Mouse (Mus musculus): ENCODE measurements around the gene Sept9.

Sept9 gene

GRCm38 (mm10) chr11:117344339-117345021, 145.0 kb downstream of the Sept9 start:
- 55% methylated on average over 11 of the region's 11 CpGs for WGBS

GRCm38 (mm10) chr11:117345022-117345765, 145.7 kb downstream of the Sept9 start:
- WGBS = 43% methylated on average over 12 of the region's 12 CpGs

GRCm38 (mm10) chr11:117347256-117347655, 147.8 kb downstream of the Sept9 start:
- 81% methylated on average over 4 of the region's 4 CpGs for WGBS

- WGBS = 57% methylated on average over 10 of the region's 10 CpGs
Observed at GRCm38 (mm10) chr11:117348429-117349103, 149.1 kb downstream of the Sept9 start.

GRCm38 (mm10) chr11:117349429-117350363, 150.2 kb downstream of the Sept9 start:
- WGBS = 70% methylated on average over 20 of the region's 20 CpGs

DNA sequence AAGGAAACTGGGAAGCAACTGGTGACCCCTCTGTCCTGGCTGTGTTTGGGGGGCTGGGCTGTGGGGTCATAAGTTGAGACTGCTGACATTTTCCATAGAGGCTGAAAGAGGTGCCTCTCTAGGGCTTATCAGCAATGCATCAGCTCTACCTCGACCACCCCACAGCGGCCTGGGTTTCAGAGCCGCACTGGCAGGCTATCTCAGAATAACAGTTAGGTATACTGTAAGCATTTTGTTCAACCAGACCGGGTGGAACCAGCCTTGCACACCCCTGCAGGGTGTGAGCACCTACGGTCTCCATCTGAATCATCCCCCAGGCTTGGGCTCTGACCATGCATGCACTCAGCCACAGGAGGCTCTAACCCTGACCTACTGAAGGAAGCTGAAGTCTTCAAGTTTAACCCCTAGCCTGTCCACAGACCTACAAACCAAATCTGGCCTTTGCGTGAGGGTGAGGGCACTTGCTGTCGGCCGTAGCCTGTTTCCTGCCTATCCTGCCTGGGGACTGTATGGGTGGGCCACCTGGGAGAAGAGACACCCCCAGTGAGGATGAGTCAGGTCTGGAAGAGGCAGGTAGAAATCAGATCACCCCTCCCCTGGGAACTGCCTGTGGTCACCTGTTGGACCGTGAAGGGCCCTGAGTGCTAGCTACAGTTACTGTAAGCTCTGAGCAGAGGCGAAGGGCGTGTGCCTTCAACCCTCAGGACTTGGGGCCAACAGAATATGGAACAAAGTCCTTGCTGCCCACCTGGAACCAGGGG, 151.2 kb downstream of the Sept9 start:
- 92% methylated on average over 11 of the region's 11 CpGs for WGBS

DNA sequence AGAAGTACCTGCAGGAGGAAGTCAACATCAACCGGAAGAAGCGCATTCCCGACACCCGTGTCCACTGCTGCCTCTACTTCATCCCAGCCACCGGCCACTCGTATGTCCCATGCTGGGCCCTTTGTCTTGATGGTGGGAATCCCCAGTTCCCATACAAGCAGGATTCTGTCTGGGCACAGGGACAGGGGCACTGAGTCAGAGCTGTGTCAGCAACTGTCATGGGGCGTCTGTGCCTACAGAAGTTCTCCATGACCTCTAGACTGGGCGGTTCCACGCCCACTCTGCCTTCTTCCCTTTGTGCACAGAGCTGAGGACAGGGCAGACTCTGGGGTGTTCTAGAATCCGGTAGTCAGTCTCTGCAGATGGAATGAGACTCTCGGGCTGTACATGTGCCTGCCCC, 153.7 kb downstream of the Sept9 start:
- WGBS = 89% methylated on average over 11 of the region's 11 CpGs

- 78% methylated on average over 4 of the region's 4 CpGs for WGBS
Observed at GRCm38 (mm10) chr11:117354107-117354506, 154.6 kb downstream of the Sept9 start.

DNA sequence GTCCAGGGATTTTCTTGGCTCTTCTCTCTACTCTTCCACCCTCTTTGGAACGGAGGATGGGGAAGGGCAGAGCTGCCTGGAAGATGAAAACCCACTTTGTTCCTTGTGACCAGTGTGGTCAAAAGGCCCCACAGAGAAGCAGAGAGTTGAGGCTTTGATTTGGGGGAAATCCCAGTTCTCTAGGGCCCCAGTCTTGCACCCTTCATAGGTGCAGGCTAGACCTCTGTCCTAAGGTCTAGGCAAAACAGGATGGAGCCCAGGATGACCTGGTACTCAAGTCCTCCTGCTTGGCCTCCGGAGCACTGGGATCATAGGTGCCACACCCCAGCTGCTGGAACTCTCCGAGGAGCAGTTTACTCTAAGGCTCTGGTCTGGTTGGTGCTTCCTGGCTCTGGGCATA, 157.5 kb downstream of the Sept9 start:
- WGBS = 78% methylated on average over 3 of the region's 3 CpGs

DNA sequence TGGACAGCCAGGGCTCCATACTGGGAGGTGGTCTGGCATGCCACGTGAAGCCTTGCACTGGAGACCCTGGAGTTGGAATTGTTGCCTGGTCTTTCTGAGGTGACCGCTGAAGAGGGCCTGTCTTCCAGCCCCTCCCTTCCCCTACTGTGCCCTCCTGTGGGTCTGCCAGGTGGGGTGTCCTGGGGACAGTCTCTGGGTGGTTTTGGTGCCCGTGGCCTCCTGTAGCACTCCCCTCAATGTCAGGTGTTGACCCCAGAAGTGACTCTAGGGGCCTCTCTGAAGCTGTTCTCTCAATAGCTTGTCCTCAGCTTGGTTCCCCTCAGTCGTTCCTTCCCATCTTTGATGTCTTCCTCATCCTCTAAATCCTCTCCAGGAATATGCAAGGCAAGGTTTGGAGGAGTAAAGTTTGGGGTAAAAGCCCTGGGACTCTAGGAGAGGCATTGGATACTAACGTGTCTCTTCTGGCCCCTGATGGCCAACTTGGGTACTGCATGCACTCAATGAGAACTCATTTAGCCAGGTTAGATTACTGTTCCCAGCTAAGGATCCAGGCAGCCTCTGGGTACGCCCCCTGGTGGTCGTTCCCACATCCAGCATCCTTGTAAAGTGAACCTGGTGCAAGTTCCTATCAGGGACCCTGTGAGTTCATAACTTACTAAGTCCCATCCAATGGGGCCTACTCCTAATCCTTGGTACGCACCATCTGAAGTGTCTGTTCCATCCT, 158.6 kb downstream of the Sept9 start:
- WGBS = 36% methylated on average over 8 of the region's 8 CpGs

GRCm38 (mm10) chr11:117359161-117359560, 159.7 kb downstream of the Sept9 start:
- WGBS = 72% methylated on average over 10 of the region's 10 CpGs

DNA sequence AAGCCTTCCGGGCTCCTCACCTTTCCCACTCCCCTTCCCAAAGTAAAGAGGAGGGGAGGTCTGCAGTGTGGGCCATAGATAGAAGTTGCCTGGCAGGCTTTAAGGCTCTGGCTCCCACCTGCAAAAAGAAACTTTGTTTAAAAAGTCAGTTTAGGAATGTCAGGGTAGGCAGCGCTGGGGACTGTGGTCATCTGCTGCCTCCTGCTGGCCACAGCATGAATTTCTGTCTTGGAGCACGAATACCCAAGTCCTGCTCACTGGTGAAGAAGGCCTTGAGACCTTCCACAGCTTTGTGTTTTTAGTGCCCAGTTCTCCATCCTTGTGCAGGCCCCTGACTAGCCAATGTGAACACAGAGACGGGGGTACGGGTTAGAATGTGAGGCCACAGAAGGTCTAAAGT, 160.4 kb downstream of the Sept9 start:
- WGBS = 71% methylated on average over 5 of the region's 5 CpGs

- 82% methylated on average over 7 of the region's 7 CpGs for WGBS
Observed at GRCm38 (mm10) chr11:117360561-117360960, 161.1 kb downstream of the Sept9 start.

DNA sequence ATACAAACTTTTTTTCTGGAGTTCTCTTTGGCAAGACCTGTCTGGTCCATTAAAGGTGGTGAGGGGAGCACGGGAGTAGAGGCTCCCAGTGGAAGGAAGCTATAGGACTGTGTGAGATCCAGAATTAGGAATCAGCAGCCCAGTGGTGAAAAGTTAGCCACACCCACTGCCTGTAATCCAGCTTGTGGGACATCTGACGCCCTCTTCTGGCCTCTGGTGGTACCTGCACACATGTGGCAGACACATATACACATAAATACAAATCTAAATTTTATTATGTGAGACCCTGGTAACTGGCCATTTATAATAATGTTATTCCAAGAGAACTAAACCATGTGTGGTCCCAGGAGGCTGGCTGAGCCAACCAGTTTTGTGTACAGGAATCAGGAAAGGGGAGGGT, 162.8 kb downstream of the Sept9 start:
- WGBS = 95% methylated on average over 2 of the region's 2 CpGs

GRCm38 (mm10) chr11:117363918-117364317, 164.5 kb downstream of the Sept9 start:
- WGBS = 83% methylated on average over 3 of the region's 3 CpGs

- WGBS = 18% methylated on average over 3 of the region's 3 CpGs
Observed at GRCm38 (mm10) chr11:117366426-117366825, 167.0 kb downstream of the Sept9 start.

- 85% methylated on average over 7 of the region's 7 CpGs for WGBS
Observed at GRCm38 (mm10) chr11:117366861-117367357, 167.4 kb downstream of the Sept9 start.

DNA sequence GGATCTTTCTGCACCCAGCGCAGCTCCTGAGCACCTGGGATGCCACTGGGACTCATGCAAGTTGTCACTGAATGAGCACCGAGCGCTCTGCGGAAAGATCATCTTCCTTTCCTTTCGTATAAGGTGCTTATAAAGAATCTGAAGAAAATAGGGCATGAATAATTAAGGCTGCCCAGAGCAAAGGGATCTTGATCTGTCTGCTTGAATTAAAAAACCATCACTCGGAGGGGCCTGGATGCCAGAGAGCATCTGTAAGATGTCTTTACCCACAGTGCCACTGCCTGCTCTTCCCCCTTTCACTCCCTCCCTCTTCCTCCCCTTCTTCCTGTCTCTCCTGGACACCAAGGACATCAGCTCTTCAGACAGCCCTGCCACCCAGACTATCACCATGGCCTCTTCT, 168.5 kb downstream of the Sept9 start:
- 95% methylated on average over 6 of the region's 6 CpGs for WGBS

DNA sequence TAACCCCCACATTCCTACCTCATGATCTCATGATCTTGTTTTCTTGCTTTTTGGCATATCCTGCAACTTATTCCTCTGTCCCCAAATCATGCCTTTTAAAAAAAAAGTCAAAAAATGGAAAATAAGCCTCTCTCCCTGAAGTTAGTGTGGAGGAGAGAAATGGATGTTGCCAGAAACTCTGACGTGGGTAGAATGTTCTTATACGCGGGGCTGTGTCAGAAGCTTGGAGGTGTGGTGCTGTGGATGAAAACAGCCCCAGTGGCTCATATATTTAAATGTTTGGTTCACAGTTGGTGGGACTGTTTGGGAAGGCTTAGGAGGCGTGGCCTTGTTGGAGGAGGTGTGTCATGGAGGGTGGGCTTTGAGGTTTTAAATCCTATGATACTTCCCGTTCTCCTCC, 169.9 kb downstream of the Sept9 start:
- WGBS = 65% methylated on average over 5 of the region's 5 CpGs

DNA sequence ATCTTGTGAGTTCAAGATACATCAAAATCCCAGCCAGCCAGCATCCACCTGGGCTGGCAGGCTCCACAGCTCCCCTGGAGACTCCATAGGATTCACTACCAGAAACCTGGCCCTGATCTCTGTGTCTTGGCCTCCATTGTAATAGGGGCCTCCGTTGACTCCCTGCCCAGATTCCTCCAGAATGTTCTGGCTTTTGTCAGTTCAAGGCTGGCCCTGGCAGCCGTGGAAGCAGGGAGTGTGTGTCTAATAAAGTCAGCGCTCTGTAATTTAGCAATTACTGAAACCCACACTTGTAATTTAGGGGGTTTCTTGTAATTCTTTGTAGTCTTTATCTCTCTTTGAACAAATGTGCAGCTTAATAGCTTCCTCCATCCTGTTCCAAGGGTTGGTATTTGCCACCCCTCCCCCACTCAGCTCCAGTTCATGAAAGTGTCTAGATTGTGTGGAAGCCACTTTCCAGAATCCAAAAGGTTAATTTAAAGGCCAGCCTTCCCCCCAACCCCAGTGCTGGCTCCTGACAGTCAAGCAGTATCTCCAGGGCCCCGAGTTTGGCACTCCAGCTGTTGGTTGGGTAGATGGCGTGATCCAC, 170.9 kb downstream of the Sept9 start:
- WGBS = 67% methylated on average over 5 of the region's 5 CpGs
